Mouse (Mus musculus): ENCODE results near the gene Gm1123.
A peak's percentile ranks its signal among the peaks of the same experiment; 100 is the strongest.

Gm1123 gene

DNA sequence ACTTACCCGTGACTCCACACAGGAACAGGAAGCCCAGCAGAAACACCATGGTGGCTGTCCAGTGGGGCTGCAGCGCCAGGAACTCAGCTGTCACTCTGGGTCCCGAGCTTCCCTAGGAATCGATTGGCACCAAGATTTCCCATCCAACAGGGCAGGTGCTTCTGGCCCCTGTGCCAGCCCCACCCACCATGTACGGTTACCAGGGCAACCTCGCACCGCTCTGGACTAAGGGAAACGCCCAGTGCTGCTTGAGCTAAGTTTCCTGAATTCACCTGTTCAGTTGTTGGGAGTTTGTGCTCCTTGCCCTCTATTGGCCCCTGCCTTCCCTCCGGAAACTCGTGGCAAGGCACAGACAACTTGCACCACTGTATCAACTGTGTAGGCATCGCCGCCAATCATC lies at the start of gene Gm1123:
Gene Gm1123, minus strand, starts transcription at position 141 of the 400 bp plus-strand sequence.
- no peak for DNase-seq (ENCODE audit: low read depth)

DNA sequence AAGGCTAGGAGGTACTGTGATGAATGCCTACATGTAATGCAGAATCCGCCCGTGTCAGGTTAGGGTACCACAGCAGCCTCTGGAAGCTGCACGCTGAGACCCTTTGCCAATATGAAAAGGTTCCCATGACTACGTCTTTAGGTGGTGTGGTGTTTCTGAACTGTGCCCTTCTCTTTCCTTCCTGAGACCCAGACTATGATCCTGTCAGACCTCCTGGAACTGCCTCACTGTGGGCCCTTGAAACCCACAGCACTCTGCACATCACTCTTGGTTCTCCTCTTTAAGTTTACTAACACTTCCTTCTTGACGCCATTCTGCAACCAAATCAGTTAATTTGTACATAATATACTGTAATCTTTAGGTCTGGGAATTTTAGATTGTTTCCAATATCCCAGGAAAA lies 46.2 kb upstream of the Gm1123 start:
- no peak for DNase-seq (ENCODE audit: low read depth)

DNA sequence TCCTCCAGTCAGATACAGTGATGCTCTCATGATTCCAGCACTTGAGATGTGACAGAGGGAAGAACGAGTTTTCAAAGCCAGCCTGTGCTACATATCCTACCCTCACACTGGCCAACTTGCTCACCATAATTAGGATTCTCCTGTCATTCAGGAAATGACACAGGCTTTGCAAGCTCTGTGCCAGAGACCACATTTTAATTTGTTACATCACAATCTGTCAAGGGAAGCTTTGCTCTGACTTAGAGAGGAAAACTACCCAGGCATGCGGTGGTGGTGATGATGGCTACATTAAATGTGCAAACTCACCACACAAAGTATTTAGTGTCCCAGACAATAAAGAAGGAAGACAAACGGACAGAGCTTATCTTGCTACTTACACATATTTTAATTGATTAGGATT lies 45.8 kb upstream of the Gm1123 start:
- DNase-seq (ENCODE audit: low read depth): no peak

DNA sequence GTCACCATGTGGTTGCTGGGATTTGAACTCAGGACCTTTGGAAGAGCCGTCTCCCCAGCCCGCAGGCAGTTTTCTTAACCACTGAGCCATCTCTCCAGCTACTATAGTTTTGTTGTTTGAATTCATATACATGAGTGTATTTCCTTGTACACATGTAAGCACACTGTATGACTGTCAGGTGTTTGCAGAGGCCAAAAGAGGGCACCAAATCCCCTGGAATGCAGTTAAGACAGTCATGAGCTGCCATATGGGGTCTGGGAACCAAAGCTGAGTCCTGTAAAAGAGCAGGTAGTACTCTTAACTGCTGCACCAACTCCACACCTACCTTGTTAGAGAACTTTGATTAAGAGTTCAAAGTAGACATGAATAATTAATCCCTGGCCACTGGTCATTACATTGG lies 45.1 kb upstream of the Gm1123 start:
- DNase-seq (ENCODE audit: low read depth): no peak

DNA sequence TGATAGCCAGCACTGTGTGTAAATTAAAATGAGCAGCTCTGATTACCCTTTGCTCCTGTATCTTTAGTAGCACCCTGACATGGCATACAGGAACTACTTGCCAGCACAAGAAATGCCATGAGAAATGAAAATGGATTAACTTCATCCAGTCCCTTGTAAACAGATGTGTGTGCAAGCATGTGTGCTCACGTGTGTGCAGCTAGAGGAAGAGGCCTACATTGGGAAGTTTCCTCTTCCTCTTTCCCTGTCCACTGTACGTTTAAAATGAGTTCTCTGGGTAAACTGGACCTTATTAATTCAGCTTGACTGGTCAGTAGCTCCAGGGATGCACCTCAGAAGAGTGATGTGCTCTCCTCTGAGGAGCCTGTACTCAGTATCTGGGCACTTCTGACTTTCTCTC lies 38.9 kb upstream of the Gm1123 start:
- DNase-seq (ENCODE audit: low read depth): no peak

DNA sequence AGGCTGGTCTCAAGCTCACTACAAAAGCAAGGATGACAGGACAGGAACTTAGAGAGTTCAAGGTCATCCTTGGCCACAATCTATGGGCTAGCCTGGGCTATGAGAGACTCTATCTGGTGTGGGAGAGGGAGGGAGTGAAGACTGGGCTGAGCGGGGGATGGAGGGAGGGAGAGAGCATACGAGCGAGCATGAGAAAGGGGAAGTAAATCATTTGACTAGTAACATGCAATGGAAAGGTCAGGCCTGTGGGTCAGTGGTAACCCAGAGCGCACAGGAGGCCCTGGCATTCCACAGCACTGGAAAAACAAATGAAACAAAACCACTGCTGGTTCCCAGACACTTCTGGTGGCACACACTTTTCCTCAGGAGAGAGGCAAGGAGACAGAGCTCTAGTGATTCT lies 37.0 kb upstream of the Gm1123 start:
- no peak for DNase-seq (ENCODE audit: low read depth)

DNA sequence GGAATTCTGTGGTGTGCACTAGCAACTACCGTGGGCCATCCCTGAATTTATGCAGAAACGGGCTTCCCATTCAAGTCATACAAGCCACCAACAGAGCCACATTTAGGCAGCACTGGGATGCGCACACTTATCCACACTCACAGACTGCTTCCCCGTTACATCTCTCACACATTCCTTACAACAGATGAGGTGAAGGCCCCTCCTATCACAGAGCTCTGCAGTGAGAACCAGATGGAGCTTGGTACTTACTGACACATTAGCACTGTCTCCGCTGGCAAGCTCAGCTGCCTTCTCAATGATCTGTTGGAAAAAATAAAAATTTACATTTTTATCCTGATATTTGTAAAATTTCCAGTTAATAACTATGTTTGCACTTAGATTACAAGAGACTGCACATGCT lies 29.8 kb upstream of the Gm1123 start:
- no peak for DNase-seq (ENCODE audit: low read depth)

DNA sequence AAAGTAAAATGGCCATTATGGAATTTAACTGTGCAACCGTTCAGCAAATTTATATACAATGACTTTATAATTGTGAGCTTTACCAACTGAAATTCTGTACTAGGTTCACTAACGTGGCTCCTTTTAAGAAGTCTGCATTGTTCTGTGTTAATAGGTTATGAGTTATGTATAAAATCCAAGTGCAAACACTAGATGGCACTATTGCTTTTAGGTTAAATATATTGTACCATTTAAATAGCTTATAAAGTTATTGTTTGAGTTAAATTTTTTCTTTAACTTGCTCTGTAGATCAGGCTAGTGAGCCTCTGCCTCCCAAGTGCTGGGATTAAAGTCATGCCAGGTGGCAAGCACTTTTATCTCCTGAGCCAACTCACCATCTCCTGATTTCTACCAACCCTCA lies 28.7 kb upstream of the Gm1123 start:
- peak; percentile 38 for DNase-seq (ENCODE audit: low read depth)

DNA sequence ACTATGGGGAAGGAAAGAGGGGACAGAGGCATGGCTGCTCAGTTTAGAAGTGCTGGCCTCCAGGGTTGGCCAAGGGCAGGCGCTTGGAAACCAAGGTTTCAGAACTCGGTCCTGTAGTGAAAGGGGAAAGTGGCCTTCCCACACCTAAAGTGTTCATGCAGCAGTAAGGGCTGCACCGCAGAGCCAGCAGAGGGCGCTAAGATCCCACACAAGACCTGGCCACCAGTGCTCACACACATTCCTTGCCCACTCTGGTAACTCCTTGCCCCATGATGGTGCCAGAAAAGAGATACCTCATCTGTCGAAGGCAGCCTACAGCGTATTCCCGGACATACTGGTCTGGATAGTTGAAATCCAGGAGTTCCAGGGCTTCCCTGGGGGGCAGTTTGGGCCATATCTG lies 27.0 kb upstream of the Gm1123 start:
- DNase-seq (ENCODE audit: low read depth): peak; percentile 46

DNA sequence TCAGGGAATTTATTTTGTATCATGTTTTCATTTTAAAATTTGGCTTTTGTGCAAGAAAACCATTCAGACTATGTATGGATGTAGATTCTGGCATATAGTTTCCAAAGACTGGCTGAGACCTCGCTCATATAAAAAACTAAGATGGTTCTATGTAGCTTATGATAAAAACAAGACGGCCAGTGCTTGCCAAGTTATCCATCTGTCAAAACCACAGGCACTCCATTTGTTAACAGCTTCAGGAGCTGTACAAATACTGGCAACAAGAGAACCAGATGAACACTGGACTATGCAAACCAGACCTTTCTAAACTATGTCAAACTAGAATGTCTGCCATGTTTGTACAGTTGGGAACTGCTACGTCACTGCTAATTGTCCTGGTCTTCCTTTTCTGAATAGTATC lies 22.2 kb upstream of the Gm1123 start:
- no peak for DNase-seq (ENCODE audit: low read depth)

DNA sequence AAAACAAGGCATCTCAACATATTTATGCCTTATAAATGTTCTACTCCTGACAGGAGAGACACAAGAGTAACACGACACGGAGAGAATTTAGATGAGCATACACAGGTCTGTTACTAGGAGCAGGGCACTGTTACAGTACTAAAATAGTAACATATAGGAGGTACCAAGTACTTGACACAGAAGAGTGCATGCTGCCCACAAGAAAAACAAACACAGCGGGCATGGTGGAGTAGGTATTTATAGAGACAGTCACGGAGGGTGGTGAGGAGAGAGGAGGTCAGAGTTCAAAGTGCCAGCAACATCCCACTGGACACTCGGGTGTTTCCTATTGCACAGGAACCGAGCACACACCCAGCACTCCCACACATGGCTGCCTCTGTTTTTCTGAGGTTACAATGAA lies 14.2 kb upstream of the Gm1123 start:
- no peak for DNase-seq (ENCODE audit: low read depth)

DNA sequence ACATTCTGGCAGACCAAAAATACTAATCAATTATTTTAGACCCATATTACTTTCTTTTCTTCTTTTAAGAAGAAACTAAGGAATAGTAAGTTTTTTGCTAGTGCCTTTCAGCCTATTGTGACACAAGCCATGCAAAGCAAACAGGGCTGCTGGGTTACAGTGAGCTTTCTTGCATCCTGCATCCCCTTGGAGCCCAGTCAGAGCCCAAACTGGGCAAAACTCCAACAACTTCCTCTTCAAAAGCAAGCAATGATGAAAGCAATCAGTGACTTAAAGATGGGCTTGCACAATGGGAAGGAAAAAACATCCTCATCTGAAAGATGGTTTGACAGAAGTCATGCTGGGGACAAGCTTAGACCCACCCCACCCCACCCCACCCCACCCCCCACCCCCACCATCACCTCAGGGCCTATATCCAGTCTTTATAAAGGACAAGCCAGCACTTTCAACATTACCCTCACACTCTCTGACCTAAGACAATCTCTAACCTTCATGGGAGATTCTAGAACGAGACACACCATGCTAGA lies 13.3 kb upstream of the Gm1123 start:
- DNase-seq (ENCODE audit: low read depth): no peak

DNA sequence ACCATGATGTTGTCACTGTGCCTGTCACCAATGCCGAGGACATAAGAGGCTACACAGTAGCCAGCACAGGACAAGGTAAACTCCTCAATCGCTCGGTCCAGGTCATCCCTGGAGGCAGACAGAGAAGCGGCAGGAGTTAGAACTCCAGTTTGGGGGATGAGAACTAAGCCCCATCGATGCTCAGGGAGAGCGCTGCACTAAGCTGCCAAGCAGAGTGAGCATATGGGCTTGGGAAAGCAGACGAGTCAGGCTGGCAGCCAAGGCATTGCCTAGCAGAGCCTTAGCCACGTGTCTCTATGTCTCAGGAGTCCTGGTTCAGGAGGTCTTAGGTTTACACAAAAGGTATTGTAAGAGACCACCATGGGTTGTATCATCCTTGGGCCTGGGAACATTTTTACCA lies 9.2 kb upstream of the Gm1123 start:
- DNase-seq (ENCODE audit: low read depth): no peak

DNA sequence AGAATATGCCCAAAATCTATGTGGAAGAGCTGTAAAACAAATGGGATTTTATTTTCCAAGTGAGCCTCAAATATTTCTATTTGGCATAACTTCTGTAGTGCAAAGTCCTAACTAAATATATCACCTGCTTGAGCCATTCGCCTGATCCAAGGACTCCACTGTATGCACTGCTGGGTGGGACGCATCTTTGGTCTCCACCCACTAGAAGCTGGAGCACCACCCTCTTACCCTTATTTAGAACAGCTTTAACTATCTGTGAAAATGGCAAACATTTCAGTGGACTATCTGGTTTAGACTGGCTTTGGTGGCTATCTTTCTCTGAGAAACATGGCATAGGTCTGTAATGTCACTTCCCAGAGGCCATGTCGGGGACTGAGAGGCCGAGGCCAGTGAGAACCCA lies 7.1 kb upstream of the Gm1123 start:
- no peak for DNase-seq (ENCODE audit: low read depth)

DNA sequence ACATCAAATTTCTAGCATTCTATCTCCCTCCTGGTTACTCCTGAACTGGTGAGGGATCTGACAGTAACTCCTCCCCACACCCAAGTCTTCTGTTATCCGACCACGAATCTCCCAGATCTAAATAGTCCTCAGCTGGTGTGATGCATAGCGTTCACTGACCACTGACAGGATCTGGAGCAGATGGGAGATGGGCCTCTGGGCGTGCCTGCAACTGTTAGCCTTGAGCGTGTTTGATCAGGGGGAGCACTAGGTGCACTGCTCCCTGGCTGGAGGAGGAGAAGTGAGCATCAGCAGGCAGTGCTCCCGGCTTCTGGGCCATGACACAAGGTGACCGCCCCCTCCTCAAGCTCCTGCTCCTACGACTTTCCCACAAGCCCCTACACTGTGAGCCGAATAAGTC lies 6.5 kb upstream of the Gm1123 start:
- no peak for DNase-seq (ENCODE audit: low read depth)

DNA sequence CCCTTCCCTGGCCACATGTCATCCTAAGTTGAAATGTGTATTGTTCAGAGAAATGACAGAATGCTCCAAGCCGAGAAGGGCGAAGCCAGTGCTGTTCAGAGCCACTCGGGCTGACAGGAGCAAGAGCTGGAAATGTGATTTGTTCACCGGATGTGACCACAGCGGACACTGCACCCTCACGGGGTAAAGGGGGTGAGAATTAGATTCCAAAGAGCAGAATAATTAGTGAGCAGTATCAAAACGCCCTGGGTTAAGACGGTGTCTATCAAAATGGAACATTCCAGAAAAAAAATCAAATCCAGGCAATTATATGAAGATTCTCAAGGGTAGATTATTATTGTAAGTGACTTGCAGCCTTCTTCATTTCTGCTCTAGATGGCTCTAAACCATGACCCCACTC lies 1.4 kb downstream of the Gm1123 start:
- no peak for DNase-seq (ENCODE audit: low read depth)

DNA sequence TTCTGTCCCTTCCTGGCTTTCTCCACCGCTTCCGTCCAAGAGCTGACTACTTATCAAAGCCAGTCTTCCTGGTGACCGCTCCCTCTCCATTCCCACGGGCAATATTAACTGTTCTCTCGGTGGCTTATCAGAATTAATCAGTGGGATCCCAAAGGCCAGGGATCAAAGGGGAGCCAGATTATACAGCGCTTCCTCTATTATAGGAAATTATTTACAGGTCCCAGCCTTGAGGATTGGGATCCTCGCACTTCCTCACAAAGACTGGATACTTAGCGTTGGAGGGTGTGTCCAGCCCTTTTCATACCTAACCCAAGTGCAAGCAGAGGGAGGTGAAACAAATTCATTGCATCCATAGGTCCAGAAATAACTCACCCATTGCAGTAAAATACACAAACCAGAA lies 3.5 kb downstream of the Gm1123 start:
- no peak for DNase-seq (ENCODE audit: low read depth)

DNA sequence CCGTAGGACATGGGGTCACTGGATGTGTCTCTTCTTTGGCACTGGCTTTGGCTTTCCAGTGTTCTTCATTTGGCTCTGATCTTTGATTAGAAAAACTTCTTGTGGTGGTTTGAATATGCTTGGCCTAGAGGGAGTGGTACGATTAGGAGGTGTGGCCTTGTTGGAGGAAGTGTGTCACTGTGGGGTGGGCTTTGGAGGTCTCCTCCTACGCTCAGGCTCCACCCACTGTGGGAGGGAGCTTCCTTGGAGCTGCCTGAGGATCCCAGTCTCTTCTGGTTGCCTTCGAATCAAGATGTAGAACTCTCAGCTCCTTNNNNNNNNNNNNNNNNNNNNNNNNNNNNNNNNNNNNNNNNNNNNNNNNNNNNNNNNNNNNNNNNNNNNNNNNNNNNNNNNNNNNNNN lies 13.8 kb downstream of the Gm1123 start:
- no peak for DNase-seq (ENCODE audit: low read depth)

DNA sequence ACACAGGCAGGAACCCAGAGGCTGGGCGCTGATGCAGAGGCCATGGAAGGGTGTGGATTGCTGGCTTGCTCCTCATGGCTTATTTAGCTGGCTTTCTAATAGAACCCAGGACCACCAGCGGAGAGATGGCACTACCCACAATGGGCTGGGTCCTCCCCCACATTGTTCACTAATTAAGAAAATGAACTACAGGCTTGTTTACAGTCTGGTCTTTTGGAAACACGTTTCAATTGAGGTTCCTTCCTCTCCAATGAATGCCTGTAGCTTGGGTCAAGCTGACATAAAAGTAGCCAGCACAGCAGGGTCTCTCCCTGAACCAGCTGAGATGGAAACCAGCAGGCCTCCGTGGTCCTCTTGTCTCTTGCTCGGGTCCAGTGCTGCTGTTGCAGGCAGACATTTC lies 14.3 kb downstream of the Gm1123 start:
- no peak for DNase-seq (ENCODE audit: low read depth)

DNA sequence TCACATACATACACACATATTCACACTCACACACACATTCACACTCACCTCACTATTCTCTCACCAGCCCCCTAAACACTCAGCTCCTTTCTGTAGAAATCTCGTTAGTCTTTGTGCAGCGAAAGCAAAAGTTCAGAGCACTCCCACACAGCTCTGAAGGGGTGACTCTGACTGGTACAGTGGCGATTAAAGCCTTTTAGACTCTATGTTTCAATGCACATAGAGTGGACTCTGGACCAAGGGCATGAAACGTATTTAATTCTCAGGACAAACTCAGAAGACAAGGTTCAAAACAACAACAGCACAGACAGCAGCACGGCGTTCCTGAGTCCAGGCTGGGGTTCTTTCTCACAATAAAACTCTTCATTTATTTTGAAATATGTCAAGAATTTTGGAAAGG lies 17.8 kb downstream of the Gm1123 start:
- DNase-seq (ENCODE audit: low read depth): no peak

DNA sequence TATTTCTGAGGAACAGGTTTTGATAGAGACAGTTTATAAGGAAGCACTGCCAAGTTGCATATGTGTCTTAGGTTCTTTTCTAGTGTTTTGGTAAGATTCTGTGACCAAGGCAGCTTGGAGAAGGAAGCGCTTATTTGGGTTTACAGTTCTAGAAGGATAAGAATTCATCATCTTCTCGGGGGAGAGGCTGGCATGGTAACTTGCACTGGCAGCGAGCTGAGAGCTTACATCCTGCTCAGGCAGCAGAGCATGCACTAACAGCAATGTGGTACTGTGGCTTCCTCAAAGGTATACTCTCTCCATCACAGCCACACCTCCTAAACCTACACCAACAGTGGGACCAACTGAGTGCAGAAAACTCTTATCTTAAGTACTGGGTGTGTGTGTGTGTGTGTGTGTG lies 18.8 kb downstream of the Gm1123 start:
- DNase-seq (ENCODE audit: low read depth): no peak

DNA sequence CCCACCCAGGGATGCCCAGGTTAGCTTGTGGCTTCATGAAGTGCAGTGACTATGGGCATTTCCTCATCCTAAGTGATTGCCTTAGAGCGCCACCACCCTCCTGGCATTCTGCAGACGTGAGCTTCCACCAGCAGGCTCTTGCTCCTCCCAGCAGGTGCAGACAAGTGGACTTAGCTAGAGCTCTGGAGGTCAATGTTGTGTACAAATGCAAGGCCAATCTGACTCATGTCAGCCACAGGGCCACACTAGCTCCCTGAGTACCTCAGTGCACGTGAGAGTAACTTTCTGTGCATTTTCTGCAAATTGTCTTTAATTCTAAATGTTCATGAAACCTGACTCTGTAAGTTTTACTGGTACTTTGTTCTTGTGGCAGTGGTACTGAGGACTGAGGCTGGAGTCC lies 19.2 kb downstream of the Gm1123 start:
- DNase-seq (ENCODE audit: low read depth): no peak

DNA sequence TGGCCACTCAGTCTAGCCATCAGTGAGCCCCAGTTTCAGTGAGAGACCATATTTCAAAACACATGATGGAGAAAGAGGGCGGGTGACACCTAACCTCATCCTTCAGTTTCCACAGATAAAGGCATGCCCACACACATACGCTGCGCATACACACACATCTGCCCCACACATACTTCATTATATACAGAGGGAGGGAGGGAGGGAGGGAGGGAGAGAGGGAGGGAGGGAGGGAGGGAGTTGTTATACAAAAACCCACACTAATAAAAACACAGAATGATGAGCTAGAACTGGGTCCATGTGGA lies 25.7 kb downstream of the Gm1123 start:
- DNase-seq (ENCODE audit: low read depth): no peak

DNA sequence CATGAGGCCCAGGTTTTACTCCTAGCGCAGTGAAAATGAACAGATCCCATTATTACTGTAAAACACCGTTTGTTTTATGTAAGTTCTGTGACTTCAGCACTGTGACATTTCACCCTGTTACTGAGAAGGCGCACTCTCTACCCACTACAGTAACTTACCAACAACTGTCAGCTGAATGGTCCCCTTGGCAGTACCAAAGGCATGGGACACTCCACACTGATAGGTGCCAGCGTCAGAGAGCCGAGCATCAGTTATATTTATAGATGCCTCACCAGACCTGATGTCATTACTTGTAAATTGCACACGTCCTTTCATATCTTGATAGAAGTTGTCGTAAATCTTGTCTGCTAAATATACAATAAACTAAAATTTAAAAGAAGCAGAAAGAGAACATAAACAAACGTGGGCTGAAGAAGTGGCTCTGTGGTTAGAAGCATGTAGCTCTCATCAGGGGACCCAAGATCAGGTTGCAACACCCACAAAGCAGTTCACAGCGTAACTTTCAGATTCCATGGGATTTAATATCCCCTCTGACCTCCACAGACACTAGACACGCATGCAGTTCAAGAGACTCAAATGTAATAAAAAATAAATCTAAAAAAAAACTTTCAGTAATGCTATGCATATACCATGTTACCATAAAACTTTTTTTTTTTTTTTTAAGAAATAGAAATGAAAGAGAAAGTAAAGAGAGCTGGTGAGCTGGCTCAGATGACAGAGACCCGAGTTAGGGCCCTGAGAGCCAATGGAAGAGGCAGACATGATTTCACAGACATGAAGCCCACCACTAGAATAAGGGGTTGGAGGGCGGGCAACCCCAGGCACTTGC lies 26.2 kb downstream of the Gm1123 start:
- no peak for DNase-seq (ENCODE audit: low read depth)
